Mouse (Mus musculus) heart, postnatal 14 days (tissue): ENCODE data around the gene Eefsec. TPM values are rescaled to one million over a fixed set of nuclear protein-coding genes. Genes with fewer than 3 reads are reported as not detected.

Experiments used
- DNase-seq, 2 experiments: peaks; one replicate each; pipeline ENCODE4 v3.0.0; 2021 to 2022
- intact Hi-C: fragments of 180-260 bp; cut with DNase I; formaldehyde crosslinking; loops from one replicate; pipeline ENCODE4 v1.15.1; 2025
- total RNA-seq, 2 experiments: library from RNA; stranded (reverse); gene quantifications; 2 replicates each; pipeline ENCODE4 v1.2.3; 2021

The Eefsec gene
- total RNA-seq, 2 experiments from 2014 or later: 9.0 to 9.5 TPM

GRCm38 (mm10) chr6:88435609-88436008 is 10.7 kb downstream of the Eefsec start:
- intact Hi-C loops: no loop called here
- no peak for DNase-seq

- DNase-seq: peak; percentile 47 to 67
- intact Hi-C loops: loop anchor here (1.0 to 2.0 kb wide), 2 partner anchors 242 to 306 kb away; no protein-coding TSS in a partner anchor
These were observed 15.1 kb downstream of the Eefsec start for GRCm38 (mm10) chr6:88431202-88431601.

GRCm38 (mm10) chr6:88416130-88416758 is 30.1 kb downstream of the Eefsec start:
- DNase-seq: no peak
- intact Hi-C loops: no loop called here

GRCm38 (mm10) chr6:88412604-88413003 is 33.7 kb downstream of the Eefsec start:
- no peak for DNase-seq
- intact Hi-C loops: no loop called here

GRCm38 (mm10) chr6:88409492-88409891 is 36.8 kb downstream of the Eefsec start:
- intact Hi-C loops: no loop called here
- no peak for DNase-seq

- intact Hi-C loops: no loop called here
- no peak for DNase-seq
These were observed 45.9 kb downstream of the Eefsec start for GRCm38 (mm10) chr6:88400451-88400850.

GRCm38 (mm10) chr6:88397985-88398384 is 48.4 kb downstream of the Eefsec start:
- no peak for DNase-seq
- intact Hi-C loops: no loop called here

- intact Hi-C loops: no loop called here
These were observed 57.4 kb downstream of the Eefsec start for GRCm38 (mm10) chr6:88388946-88389345.

GRCm38 (mm10) chr6:88387836-88388724 is 58.3 kb downstream of the Eefsec start:
- peak in 1 of 2 experiments; percentile 22 for DNase-seq
- intact Hi-C loops: no loop called here

More at GRCm38 (mm10) chr6:88388946-88389345, 57.4 kb downstream of the Eefsec start:
- DNase-seq: peak; percentile 62 to 63

GRCm38 (mm10) chr6:88384420-88385053 is 61.8 kb downstream of the Eefsec start:
- intact Hi-C loops: no loop called here
- no peak for DNase-seq

GRCm38 (mm10) chr6:88383734-88384133 is 62.6 kb downstream of the Eefsec start:
- intact Hi-C loops: no loop called here
- DNase-seq: no peak

- intact Hi-C loops: no loop called here
- no peak for DNase-seq
These were observed 66.6 kb downstream of the Eefsec start for GRCm38 (mm10) chr6:88379756-88380155.

GRCm38 (mm10) chr6:88378829-88379228 is 67.5 kb downstream of the Eefsec start:
- DNase-seq: no peak

GRCm38 (mm10) chr6:88374247-88374646 is 72.1 kb downstream of the Eefsec start:
- DNase-seq: no peak
- intact Hi-C loops: no loop called here

More at GRCm38 (mm10) chr6:88378829-88379228, 67.5 kb downstream of the Eefsec start:
- intact Hi-C loops: no loop called here

GRCm38 (mm10) chr6:88369851-88370635 is 76.3 kb downstream of the Eefsec start:
- intact Hi-C loops: no loop called here
- DNase-seq: peak; percentile 45 to 48

GRCm38 (mm10) chr6:88363475-88364012 is 82.8 kb downstream of the Eefsec start:
- intact Hi-C loops: no loop called here
- no peak for DNase-seq

- intact Hi-C loops: no loop called here
- DNase-seq: peak in 1 of 2 experiments; percentile 42
These were observed 85.2 kb downstream of the Eefsec start for GRCm38 (mm10) chr6:88361096-88361495.

GRCm38 (mm10) chr6:88358210-88358609 is 88.1 kb downstream of the Eefsec start:
- intact Hi-C loops: no loop called here
- DNase-seq: no peak

GRCm38 (mm10) chr6:88355866-88356265 is 90.5 kb downstream of the Eefsec start:
- DNase-seq: peak in 1 of 2 experiments; percentile 32
- intact Hi-C loops: no loop called here

- no peak for DNase-seq
- intact Hi-C loops: no loop called here
These were observed 93.8 kb downstream of the Eefsec start for GRCm38 (mm10) chr6:88352541-88352940.
